Mouse (Mus musculus) small intestine, adult 2 months (tissue): ENCODE measurements around the gene Wdr90.

Experiments
- CTCF ChIP-seq: fragments of 200-500 bp; IDR thresholded peaks from 2 replicates; pipeline ENCODE4 v1.5.1; 2012; ENCODE audit warnings: low read depth, mild to moderate bottlenecking, control low read depth, inconsistent platforms, low read length, moderate library complexity, mixed read lengths; ENCODE audit not compliant: insufficient replicate concordance, insufficient read length; ENCODE audit errors: extremely low read depth
- POLR2A ChIP-seq: fragments of 200-500 bp; IDR thresholded peaks from 2 replicates; pipeline ENCODE4 v1.6.1; 2012; ENCODE audit warnings: low read depth, mild to moderate bottlenecking, control low read depth, inconsistent platforms, low read length, moderate library complexity

DNA sequence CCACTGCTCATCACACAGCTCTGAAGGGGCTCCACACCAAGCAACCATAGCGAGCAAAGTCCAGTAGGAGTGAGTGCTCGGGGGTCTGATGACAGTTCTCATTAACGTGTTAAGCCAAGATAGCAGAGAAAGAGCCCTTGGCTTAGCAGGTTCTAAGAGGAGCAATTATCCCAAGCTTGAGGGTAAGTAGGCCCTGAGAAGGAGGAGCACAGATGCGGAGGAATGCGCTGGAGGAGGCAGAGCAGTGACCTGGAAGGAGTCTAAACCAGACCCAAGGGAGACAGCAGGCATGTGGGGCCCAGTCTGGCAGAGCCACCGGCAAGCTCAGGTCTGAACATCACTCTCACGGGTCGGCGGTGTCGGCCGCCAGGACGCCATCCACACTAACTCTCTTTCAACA, 34.6 kb upstream of the Wdr90 start:
- TF ChIP-seq POLR2A (no peak), CTCF (no peak)
